Mouse (Mus musculus): ENCODE measurements around the gene Gm10518.

GRCm38 (mm10) chr1:179803513-179804139, 450 bp downstream of the Gm10518 start, which contains the start of gene Ahctf1:
- TF ChIP-seq CTCF (IDR thresholded peaks at IDR 0.05; ENCODE audit: low read depth, low read length) = no peak
- no peak for TF ChIP-seq GATA1 (IDR thresholded peaks at IDR 0.05; ENCODE audit: borderline replicate concordance, low read length)
- TF ChIP-seq TAL1 (conservative IDR thresholded peaks at IDR 0.05; ENCODE audit: low read depth, low read length) = no peak; the same call in 1 of the 2 replicates
- TF ChIP-seq POLR2AphosphoS5 (IDR thresholded peaks at IDR 0.05; ENCODE audit: insufficient replicate concordance, low read depth, low read length) = no peak

Measured in G1E (cell line).